Mouse (Mus musculus): Measurements from ENCODE around the gene Cpa5. TPM values are rescaled to one million over a fixed set of nuclear protein-coding genes. Genes with fewer than 3 reads are reported as not detected.

The Cpa5 gene
- polyA plus RNA-seq, 1 experiment from 2014 or later: 0.57 TPM

GRCm38 (mm10) chr6:30594364-30594763, 16.4 kb upstream of the Cpa5 start:
- ATAC-seq (ENCODE audit: low FRiP score, low TSS enrichment): no peak
- no peaks in the 10 kb centered on the region for H3K36me3 ChIP-seq (ENCODE audit: control insufficient read depth, insufficient read depth, low read length)
- no peak overlapping the region for H3K27ac ChIP-seq (ENCODE audit: low read depth, low read length)
- no peak overlapping the region for H3K4me2 ChIP-seq (replicated peaks; ENCODE audit: low read depth, low read length)
- no peaks in the 10 kb centered on the region for H3K9me3 ChIP-seq (ENCODE audit: control insufficient read depth, low read length)
- no peak overlapping the region for H3K9ac ChIP-seq (ENCODE audit: low read depth, low read length)
- H3K4me1 ChIP-seq (ENCODE audit: control insufficient read depth, insufficient read depth, low read length): peaks cover 19% of the 10 kb centered on the region
- 79% methylated on average over 7 of the region's 7 CpGs for WGBS
- H3K4me3 ChIP-seq (ENCODE audit: low read length): no peak overlapping the region
- no peaks in the 10 kb centered on the region for H3K27me3 ChIP-seq (ENCODE audit: control insufficient read depth, insufficient read depth, low read length)

- 0 out of 2 replicates have a peak overlapping the region, but pooled peaks have one; percentile 47 for H3K27ac ChIP-seq (ENCODE audit: low read depth, low read length)
Observed at GRCm38 (mm10) chr6:30596230-30596898, 14.4 kb upstream of the Cpa5 start.

GRCm38 (mm10) chr6:30600033-30600432, 10.8 kb upstream of the Cpa5 start:
- Histone ChIP-seq H3K27me3 (ENCODE audit: control insufficient read depth, insufficient read depth, low read length) (no peaks in the 10 kb centered on the region), H3K9me3 (ENCODE audit: control insufficient read depth, low read length) (no peaks in the 10 kb centered on the region), H3K4me2 (replicated peaks; ENCODE audit: low read depth, low read length) (no peak overlapping the region), H3K36me3 (ENCODE audit: control insufficient read depth, insufficient read depth, low read length) (no peaks in the 10 kb centered on the region), H3K27ac (ENCODE audit: low read depth, low read length) (peak overlapping the region; percentile 63; the same call in 1 of the 2 replicates), H3K9ac (ENCODE audit: low read depth, low read length) (no peak overlapping the region), H3K4me3 (ENCODE audit: low read length) (no peak overlapping the region), H3K4me1 (ENCODE audit: control insufficient read depth, insufficient read depth, low read length) (peaks cover 22% of the 10 kb centered on the region)
- peak; percentile 71 for ATAC-seq (ENCODE audit: low FRiP score, low TSS enrichment)
- whole genome bisulfite sequencing: 19% methylated on average over 3 of the region's 3 CpGs

More at GRCm38 (mm10) chr6:30596230-30596898, 14.4 kb upstream of the Cpa5 start:
- no peaks in the 10 kb centered on the region for H3K36me3 ChIP-seq (ENCODE audit: control insufficient read depth, insufficient read depth, low read length)
- no peak overlapping the region for H3K9ac ChIP-seq (ENCODE audit: low read depth, low read length)
- H3K4me3 ChIP-seq (ENCODE audit: low read length): no peak overlapping the region
- ATAC-seq (ENCODE audit: low FRiP score, low TSS enrichment): no peak
- H3K4me2 ChIP-seq (replicated peaks; ENCODE audit: low read depth, low read length): no peak overlapping the region
- WGBS: 77% methylated on average over 8 of the region's 8 CpGs
- H3K9me3 ChIP-seq (ENCODE audit: control insufficient read depth, low read length): no peaks in the 10 kb centered on the region
- H3K4me1 ChIP-seq (ENCODE audit: control insufficient read depth, insufficient read depth, low read length): peaks cover 19% of the 10 kb centered on the region
- no peaks in the 10 kb centered on the region for H3K27me3 ChIP-seq (ENCODE audit: control insufficient read depth, insufficient read depth, low read length)

- peaks cover 27% of the 10 kb centered on the region for H3K4me1 ChIP-seq (ENCODE audit: control insufficient read depth, insufficient read depth, low read length)
- no peak overlapping the region for H3K4me3 ChIP-seq (ENCODE audit: low read length)
- ATAC-seq (ENCODE audit: low FRiP score, low TSS enrichment): no peak
- no peak overlapping the region for H3K9ac ChIP-seq (ENCODE audit: low read depth, low read length)
- H3K4me2 ChIP-seq (replicated peaks; ENCODE audit: low read depth, low read length): no peak overlapping the region
- no peaks in the 10 kb centered on the region for H3K27me3 ChIP-seq (ENCODE audit: control insufficient read depth, insufficient read depth, low read length)
- H3K27ac ChIP-seq (ENCODE audit: low read depth, low read length): peak overlapping the region; percentile 63; the same call in 1 of the 2 replicates
- WGBS: 88% methylated on average over 1 of the region's 1 CpGs
- H3K9me3 ChIP-seq (ENCODE audit: control insufficient read depth, low read length): no peaks in the 10 kb centered on the region
- H3K36me3 ChIP-seq (ENCODE audit: control insufficient read depth, insufficient read depth, low read length): no peaks in the 10 kb centered on the region
Observed at GRCm38 (mm10) chr6:30600995-30601394, 9.8 kb upstream of the Cpa5 start.

GRCm38 (mm10) chr6:30604342-30604867, 6.4 kb upstream of the Cpa5 start:
- Histone ChIP-seq H3K4me3 (ENCODE audit: low read length) (no peak overlapping the region), H3K9ac (ENCODE audit: low read depth, low read length) (no peak overlapping the region), H3K4me1 (ENCODE audit: control insufficient read depth, insufficient read depth, low read length) (peaks cover 23% of the 10 kb centered on the region; the same call in 1 of the 2 replicates), H3K4me2 (replicated peaks; ENCODE audit: low read depth, low read length) (no peak overlapping the region), H3K27me3 (ENCODE audit: control insufficient read depth, insufficient read depth, low read length) (no peaks in the 10 kb centered on the region), H3K27ac (ENCODE audit: low read depth, low read length) (no peak overlapping the region), H3K36me3 (ENCODE audit: control insufficient read depth, insufficient read depth, low read length) (no peaks in the 10 kb centered on the region), H3K9me3 (ENCODE audit: control insufficient read depth, low read length) (no peaks in the 10 kb centered on the region)
- WGBS: 43% methylated on average over 7 of the region's 7 CpGs
- ATAC-seq (ENCODE audit: low FRiP score, low TSS enrichment): no peak

GRCm38 (mm10) chr6:30605111-30605510, 5.7 kb upstream of the Cpa5 start:
- Histone ChIP-seq H3K27me3 (ENCODE audit: control insufficient read depth, insufficient read depth, low read length) (no peaks in the 10 kb centered on the region), H3K27ac (ENCODE audit: low read depth, low read length) (no peak overlapping the region), H3K4me2 (replicated peaks; ENCODE audit: low read depth, low read length) (no peak overlapping the region), H3K36me3 (ENCODE audit: control insufficient read depth, insufficient read depth, low read length) (no peaks in the 10 kb centered on the region), H3K9ac (ENCODE audit: low read depth, low read length) (no peak overlapping the region), H3K9me3 (ENCODE audit: control insufficient read depth, low read length) (no peaks in the 10 kb centered on the region), H3K4me1 (ENCODE audit: control insufficient read depth, insufficient read depth, low read length) (peaks cover 16% of the 10 kb centered on the region; the same call in 1 of the 2 replicates), H3K4me3 (ENCODE audit: low read length) (no peak overlapping the region)
- 66% methylated on average over 4 of the region's 4 CpGs for WGBS
- ATAC-seq (ENCODE audit: low FRiP score, low TSS enrichment): no peak

GRCm38 (mm10) chr6:30605672-30606071, 5.1 kb upstream of the Cpa5 start:
- Histone ChIP-seq H3K4me1 (ENCODE audit: control insufficient read depth, insufficient read depth, low read length) (peaks cover 14% of the 10 kb centered on the region; the same call in 1 of the 2 replicates), H3K36me3 (ENCODE audit: control insufficient read depth, insufficient read depth, low read length) (no peaks in the 10 kb centered on the region), H3K4me3 (ENCODE audit: low read length) (no peak overlapping the region), H3K9ac (ENCODE audit: low read depth, low read length) (no peak overlapping the region), H3K4me2 (replicated peaks; ENCODE audit: low read depth, low read length) (no peak overlapping the region), H3K27ac (ENCODE audit: low read depth, low read length) (peak overlapping the region; percentile 27; the same call in 1 of the 2 replicates), H3K9me3 (ENCODE audit: control insufficient read depth, low read length) (no peaks in the 10 kb centered on the region), H3K27me3 (ENCODE audit: control insufficient read depth, insufficient read depth, low read length) (no peaks in the 10 kb centered on the region)
- no peak for ATAC-seq (ENCODE audit: low FRiP score, low TSS enrichment)
- 63% methylated on average over 5 of the region's 5 CpGs for WGBS

DNA sequence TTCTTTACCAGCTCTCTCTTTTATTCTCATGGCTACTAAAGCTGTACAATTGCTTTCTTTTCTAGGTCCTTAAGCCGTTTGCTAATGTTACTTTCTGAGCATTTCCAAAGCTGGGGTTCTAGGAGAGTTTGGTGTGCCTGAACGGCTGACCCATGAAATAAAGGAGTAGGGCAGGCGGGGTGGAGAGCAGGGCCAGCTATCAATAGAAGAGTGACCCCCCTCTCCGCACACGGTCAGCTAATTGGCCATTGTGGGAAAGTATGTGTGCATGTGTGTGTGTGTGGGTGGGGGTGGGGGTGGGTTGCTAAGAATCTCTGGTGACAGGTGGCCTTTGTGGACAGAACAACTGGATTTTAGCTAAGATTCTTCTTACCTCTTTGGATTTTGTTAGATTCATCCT, 402 bp downstream of the Cpa5 start:
- Histone ChIP-seq H3K4me1 (ENCODE audit: control insufficient read depth, insufficient read depth, low read length) (peaks cover 10% of the 10 kb centered on the region; the same call in 1 of the 2 replicates), H3K36me3 (ENCODE audit: control insufficient read depth, insufficient read depth, low read length) (no peaks in the 10 kb centered on the region), H3K27ac (ENCODE audit: low read depth, low read length) (no peak overlapping the region), H3K9ac (ENCODE audit: low read depth, low read length) (no peak overlapping the region), H3K4me3 (ENCODE audit: low read length) (no peak overlapping the region), H3K4me2 (replicated peaks; ENCODE audit: low read depth, low read length) (no peak overlapping the region), H3K27me3 (ENCODE audit: control insufficient read depth, insufficient read depth, low read length) (no peaks in the 10 kb centered on the region), H3K9me3 (ENCODE audit: control insufficient read depth, low read length) (no peaks in the 10 kb centered on the region)
- no peak for ATAC-seq (ENCODE audit: low FRiP score, low TSS enrichment)
- WGBS: 63% methylated on average over 5 of the region's 5 CpGs

DNA sequence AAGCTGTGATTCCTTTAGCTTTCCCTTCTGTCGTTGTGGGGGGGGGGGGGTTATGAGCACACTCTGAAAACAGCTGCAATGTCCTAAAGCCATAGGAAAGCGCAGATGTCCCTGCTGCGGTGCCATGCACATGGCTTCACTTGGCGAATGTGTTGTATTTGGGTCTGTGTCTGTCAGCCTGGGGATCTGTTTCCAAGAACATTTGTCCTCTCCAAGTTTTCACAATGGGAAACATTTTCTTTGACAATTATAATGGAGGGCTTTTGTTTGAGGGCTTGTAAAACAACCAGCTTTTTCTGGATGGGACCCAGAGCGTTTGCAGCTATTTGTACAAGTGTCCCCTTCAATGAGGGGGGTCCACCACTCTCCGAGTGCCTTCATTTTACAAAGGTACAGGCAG, 3.4 kb downstream of the Cpa5 start:
- Histone ChIP-seq H3K4me3 (ENCODE audit: low read length) (no peak overlapping the region), H3K4me1 (ENCODE audit: control insufficient read depth, insufficient read depth, low read length) (peaks cover 29% of the 10 kb centered on the region), H3K4me2 (replicated peaks; ENCODE audit: low read depth, low read length) (no peak overlapping the region), H3K9ac (ENCODE audit: low read depth, low read length) (no peak overlapping the region), H3K9me3 (ENCODE audit: control insufficient read depth, low read length) (no peaks in the 10 kb centered on the region), H3K27ac (ENCODE audit: low read depth, low read length) (no peak overlapping the region), H3K27me3 (ENCODE audit: control insufficient read depth, insufficient read depth, low read length) (no peaks in the 10 kb centered on the region), H3K36me3 (ENCODE audit: control insufficient read depth, insufficient read depth, low read length) (no peaks in the 10 kb centered on the region)
- ATAC-seq (ENCODE audit: low FRiP score, low TSS enrichment): no peak
- 86% methylated on average over 6 of the region's 6 CpGs for WGBS
